Mouse (Mus musculus) hindbrain, embryonic 15.5 days (tissue): ENCODE data around the gene Rps6kl1. TPM values are rescaled to one million over a fixed set of nuclear protein-coding genes. Genes with fewer than 3 reads are reported as not detected.
A peak's percentile ranks its signal among the peaks of the same experiment; 100 is the strongest.
"Not testable (repeated sequence)": the region's sequence is repeated elsewhere in the genome, so short reads cannot be mapped to it uniquely, and the experiment has no call there.

Experiments used
- ATAC-seq: fragments of 200-750 bp; cut with Nextera tagmentation; 2 replicates; pipeline ENCODE4 v1.8.0; 2017; ENCODE audit warnings: low read depth, moderate number of reproducible peaks, moderate TSS enrichment; ENCODE audit not compliant: low FRiP score
- H3K27ac ChIP-seq: fragments of 300-500 bp; sonication (generic); replicated peaks from 2 replicates; pipeline ENCODE4 v1.5.1; 2015; ENCODE audit warnings: mild to moderate bottlenecking, inconsistent platforms
- H3K27me3 ChIP-seq: fragments of 300-500 bp; sonication (generic); 2 replicates; pipeline ENCODE4 v1.6.1; 2015; ENCODE audit warnings: control low read depth, inconsistent platforms
- H3K36me3 ChIP-seq: fragments of 300-500 bp; sonication (generic); 2 replicates; pipeline ENCODE4 v1.6.1; 2015; ENCODE audit warnings: control low read depth, inconsistent platforms
- H3K4me1 ChIP-seq: fragments of 300-500 bp; sonication (generic); replicated peaks from 2 replicates; pipeline ENCODE4 v1.6.1; 2015; ENCODE audit warnings: control low read depth, inconsistent platforms
- H3K4me2 ChIP-seq: fragments of 300-500 bp; sonication (generic); 2 replicates; pipeline ENCODE4 v1.6.1; 2015; ENCODE audit warnings: moderate library complexity, mild to moderate bottlenecking, inconsistent platforms
- H3K4me3 ChIP-seq: fragments of 300-500 bp; sonication (generic); 2 replicates; pipeline ENCODE4 v1.5.1; 2015; ENCODE audit warnings: mild to moderate bottlenecking, inconsistent platforms
- H3K9ac ChIP-seq: fragments of 300-500 bp; sonication (generic); 2 replicates; pipeline ENCODE4 v1.6.1; 2015; ENCODE audit warnings: inconsistent platforms
- H3K9me3 ChIP-seq: fragments of 300-500 bp; sonication (generic); 2 replicates; pipeline ENCODE4 v1.6.1; 2016; ENCODE audit warnings: control low read depth, inconsistent platforms
- WGBS: fragments of 180-500 bp; shearing (Covaris S2); methylation state at CpG from one replicate; pipeline ENCODE4 v1.1.7; 2015; 5-methylcytosine and 5-hydroxymethylcytosine counted together
- polyA plus RNA-seq: library from polyadenylated mRNA; unstranded; fragments of >200 nt; fragmentation: Nextera tagmentation; extraction: Ambion mirVana; gene quantifications from 2 replicates; pipeline ENCODE4 v1.2.1, GENCODE M21; 2015

Gene Rps6kl1
- polyA plus RNA-seq, 1 experiment from 2014 or later, result 35.7 TPM

GRCm38 (mm10) chr12:85150321-85151001, 603 bp downstream of the Rps6kl1 start:
- 5% methylated on average over 20 of the region's 20 CpGs for WGBS
- Histone ChIP-seq H3K9ac (peak overlapping the region; percentile 80), H3K4me2 (peak overlapping the region; percentile 81), H3K27me3 (no peaks in the 10 kb centered on the region), H3K36me3 (no peaks in the 10 kb centered on the region), H3K27ac (peak overlapping the region; percentile 70), H3K4me1 (peaks cover 31% of the 10 kb centered on the region), H3K9me3 (no peaks in the 10 kb centered on the region), H3K4me3 (peak overlapping the region; percentile 62)
- 0 out of 2 replicates have a peak, but pooled peaks have one; percentile 12 for ATAC-seq

DNA sequence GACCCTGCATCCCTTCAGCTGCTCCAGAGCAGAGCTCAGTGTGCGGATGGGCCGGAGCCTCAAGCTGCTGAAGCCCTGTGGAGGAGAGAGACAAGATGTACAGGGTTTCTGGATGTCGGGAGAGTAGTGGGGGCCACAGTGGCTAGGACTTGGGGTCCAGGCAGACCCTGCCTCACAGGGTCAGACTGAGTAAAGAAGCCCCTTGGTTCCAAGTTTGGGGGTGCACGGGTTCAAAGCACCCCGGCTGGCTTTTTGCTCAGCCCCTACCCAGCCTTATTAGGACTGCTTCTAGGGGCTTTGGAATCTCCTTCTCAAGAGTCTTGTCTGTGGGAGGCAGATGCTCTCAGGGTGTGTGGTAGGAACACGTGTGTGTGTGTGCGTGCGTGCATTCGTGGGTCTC, 4.2 kb downstream of the Rps6kl1 start:
- no peak overlapping the region for H3K4me3 ChIP-seq
- no peaks in the 10 kb centered on the region for H3K27me3 ChIP-seq
- no peaks in the 10 kb centered on the region for H3K9me3 ChIP-seq
- no peak overlapping the region for H3K4me2 ChIP-seq
- 0 out of 2 replicates have a peak, but pooled peaks cover 7% of the 10 kb centered on the region for H3K36me3 ChIP-seq
- 78% methylated on average over 9 of the region's 9 CpGs for WGBS
- H3K27ac ChIP-seq, result no peak overlapping the region
- H3K9ac ChIP-seq, result no peak overlapping the region
- peaks cover 31% of the 10 kb centered on the region for H3K4me1 ChIP-seq
- ATAC-seq, result no peak

DNA sequence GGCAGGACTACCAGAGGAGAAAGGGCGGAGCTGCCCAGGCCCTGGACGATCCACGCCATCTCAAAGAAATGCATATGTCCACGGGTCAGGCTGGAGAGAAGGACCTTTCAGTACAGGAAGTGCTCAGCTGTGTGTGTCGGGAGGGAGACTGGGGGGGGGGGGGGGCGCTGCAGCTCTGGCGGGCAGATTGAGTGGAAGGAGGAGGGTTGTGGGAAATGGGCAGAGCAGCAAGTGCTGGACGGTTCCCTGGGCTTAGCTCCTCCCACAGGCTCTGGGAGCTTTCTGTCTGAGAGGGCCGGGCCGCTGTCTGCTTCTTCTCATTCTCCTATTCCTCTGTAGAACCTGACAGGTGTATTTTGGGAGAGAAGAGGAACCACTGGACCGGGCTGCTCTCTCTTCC, 4.7 kb downstream of the Rps6kl1 start:
- H3K9me3 ChIP-seq, result no peaks in the 10 kb centered on the region
- 0 out of 2 replicates have a peak, but pooled peaks cover 7% of the 10 kb centered on the region for H3K36me3 ChIP-seq
- no peak overlapping the region for H3K4me2 ChIP-seq
- ATAC-seq, result no peak
- no peak overlapping the region for H3K9ac ChIP-seq
- no peaks in the 10 kb centered on the region for H3K27me3 ChIP-seq
- H3K27ac ChIP-seq, result no peak overlapping the region
- peaks cover 28% of the 10 kb centered on the region for H3K4me1 ChIP-seq
- no peak overlapping the region for H3K4me3 ChIP-seq
- WGBS, result 32% methylated on average over 10 of the region's 11 CpGs

GRCm38 (mm10) chr12:85145630-85146029, 5.4 kb downstream of the Rps6kl1 start:
- 0 out of 2 replicates have a peak, but pooled peaks have one; percentile 25 for ATAC-seq

GRCm38 (mm10) chr12:85144821-85145220, 6.2 kb downstream of the Rps6kl1 start:
- Histone ChIP-seq H3K4me3 (no peak overlapping the region), H3K27ac (no peak overlapping the region), H3K27me3 (no peaks in the 10 kb centered on the region), H3K4me1 (peaks cover 14% of the 10 kb centered on the region), H3K9ac (no peak overlapping the region), H3K36me3 (0 out of 2 replicates have a peak, but pooled peaks cover 7% of the 10 kb centered on the region), H3K9me3 (no peaks in the 10 kb centered on the region), H3K4me2 (no peak overlapping the region)
- 92% methylated on average over 4 of the region's 4 CpGs for WGBS
- no peak for ATAC-seq

More at GRCm38 (mm10) chr12:85145630-85146029, 5.4 kb downstream of the Rps6kl1 start:
- no peak overlapping the region for H3K9ac ChIP-seq
- H3K27me3 ChIP-seq, result no peaks in the 10 kb centered on the region
- H3K4me2 ChIP-seq, result no peak overlapping the region
- peaks cover 22% of the 10 kb centered on the region for H3K4me1 ChIP-seq
- 0 out of 2 replicates have a peak overlapping the region, but pooled peaks have one; percentile 9 for H3K27ac ChIP-seq
- no peaks in the 10 kb centered on the region for H3K9me3 ChIP-seq
- H3K4me3 ChIP-seq, result no peak overlapping the region
- WGBS, result 60% methylated on average over 9 of the region's 9 CpGs
- H3K36me3 ChIP-seq, result 0 out of 2 replicates have a peak, but pooled peaks cover 7% of the 10 kb centered on the region

DNA sequence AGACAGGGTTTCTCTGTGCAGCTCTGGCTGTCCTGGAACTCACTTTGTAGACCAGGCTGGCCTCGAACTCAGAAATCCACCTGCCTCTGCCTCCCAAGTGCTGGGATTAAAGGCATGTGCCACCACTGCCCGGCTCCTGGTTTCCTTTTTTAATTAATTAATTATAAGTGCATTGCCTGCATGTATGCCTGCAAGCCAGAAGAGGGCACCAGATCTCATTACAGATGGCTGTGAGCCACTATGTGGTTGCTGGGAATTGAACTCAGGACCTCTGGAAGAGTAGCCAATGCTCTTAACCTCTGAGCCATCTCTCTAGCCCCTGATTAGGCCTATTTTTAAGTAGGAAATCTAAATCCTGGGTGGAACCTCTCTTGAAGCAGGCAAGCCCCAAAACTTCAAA, 6.8 kb downstream of the Rps6kl1 start:
- 67% methylated on average over 2 of the region's 2 CpGs for WGBS
- not testable (repeated sequence) for H3K4me1 ChIP-seq, H3K36me3 ChIP-seq, H3K9me3 ChIP-seq, H3K4me3 ChIP-seq, H3K9ac ChIP-seq, H3K4me2 ChIP-seq, H3K27ac ChIP-seq, H3K27me3 ChIP-seq, ATAC-seq

DNA sequence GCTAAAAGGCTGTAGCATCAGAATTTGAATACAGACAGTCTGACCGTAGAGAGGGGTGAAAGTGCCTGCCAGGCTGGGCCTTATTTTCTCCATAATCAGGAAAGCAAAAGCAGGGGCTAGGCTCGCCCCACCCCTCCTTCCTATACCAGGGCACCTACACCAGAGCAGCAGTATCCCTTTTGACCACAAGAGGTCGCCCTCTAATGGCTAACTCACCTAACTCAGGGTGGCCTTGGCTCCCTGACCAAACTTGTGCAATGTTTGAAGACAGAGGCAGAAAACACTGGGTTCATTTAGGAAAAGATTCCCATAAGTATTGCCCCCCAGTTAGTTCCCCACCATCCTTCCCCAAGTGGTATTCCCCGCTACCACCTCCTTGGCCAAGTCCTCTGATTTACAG, 8.3 kb downstream of the Rps6kl1 start:
- 14% methylated on average over 4 of the region's 4 CpGs for WGBS
- 0 out of 2 replicates have a peak, but pooled peaks cover 10% of the 10 kb centered on the region for H3K36me3 ChIP-seq
- H3K4me1 ChIP-seq, result peaks cover 8% of the 10 kb centered on the region
- H3K27ac ChIP-seq, result no peak overlapping the region
- no peaks in the 10 kb centered on the region for H3K27me3 ChIP-seq
- no peak for ATAC-seq
- H3K4me2 ChIP-seq, result no peak overlapping the region
- no peak overlapping the region for H3K4me3 ChIP-seq
- no peaks in the 10 kb centered on the region for H3K9me3 ChIP-seq
- no peak overlapping the region for H3K9ac ChIP-seq

- H3K4me2 ChIP-seq, result no peak overlapping the region
- no peaks in the 10 kb centered on the region for H3K9me3 ChIP-seq
- H3K36me3 ChIP-seq, result 0 out of 2 replicates have a peak, but pooled peaks cover 10% of the 10 kb centered on the region
- peaks cover 7% of the 10 kb centered on the region for H3K4me1 ChIP-seq
- 82% methylated on average over 6 of the region's 6 CpGs for WGBS
- no peaks in the 10 kb centered on the region for H3K27me3 ChIP-seq
- H3K9ac ChIP-seq, result no peak overlapping the region
- ATAC-seq, result no peak
- H3K4me3 ChIP-seq, result no peak overlapping the region
- no peak overlapping the region for H3K27ac ChIP-seq
Observed at GRCm38 (mm10) chr12:85141096-85141495, 10.0 kb downstream of the Rps6kl1 start.

- WGBS, result 49% methylated on average over 18 of the region's 18 CpGs
- Histone ChIP-seq H3K9ac (no peak overlapping the region), H3K4me1 (no peaks in the 10 kb centered on the region), H3K27me3 (no peaks in the 10 kb centered on the region), H3K36me3 (peaks cover 14% of the 10 kb centered on the region), H3K4me3 (no peak overlapping the region), H3K4me2 (no peak overlapping the region), H3K27ac (no peak overlapping the region), H3K9me3 (no peaks in the 10 kb centered on the region)
- ATAC-seq, result no peak
Observed at GRCm38 (mm10) chr12:85140036-85140701, 10.9 kb downstream of the Rps6kl1 start.

- H3K27ac ChIP-seq, result no peak overlapping the region
- no peak for ATAC-seq
- WGBS, result 85% methylated on average over 4 of the region's 4 CpGs
- H3K36me3 ChIP-seq, result peaks cover 36% of the 10 kb centered on the region
- H3K4me3 ChIP-seq, result no peak overlapping the region
- no peak overlapping the region for H3K9ac ChIP-seq
- H3K4me1 ChIP-seq, result no peaks in the 10 kb centered on the region
- no peaks in the 10 kb centered on the region for H3K27me3 ChIP-seq
- no peaks in the 10 kb centered on the region for H3K9me3 ChIP-seq
- no peak overlapping the region for H3K4me2 ChIP-seq
Observed at GRCm38 (mm10) chr12:85136627-85137026, 14.4 kb downstream of the Rps6kl1 start.

GRCm38 (mm10) chr12:85135513-85136470, 15.3 kb downstream of the Rps6kl1 start:
- Histone ChIP-seq H3K27me3 (no peaks in the 10 kb centered on the region), H3K4me1 (no peaks in the 10 kb centered on the region), H3K9ac (no peak overlapping the region), H3K9me3 (no peaks in the 10 kb centered on the region), H3K36me3 (peaks cover 44% of the 10 kb centered on the region), H3K27ac (no peak overlapping the region), H3K4me2 (no peak overlapping the region), H3K4me3 (no peak overlapping the region)
- WGBS, result 80% methylated on average over 19 of the region's 19 CpGs
- ATAC-seq, result no peak
